25 mouse cellular contexts compared by ENCODE assay signal in the genomic region with DNA sequence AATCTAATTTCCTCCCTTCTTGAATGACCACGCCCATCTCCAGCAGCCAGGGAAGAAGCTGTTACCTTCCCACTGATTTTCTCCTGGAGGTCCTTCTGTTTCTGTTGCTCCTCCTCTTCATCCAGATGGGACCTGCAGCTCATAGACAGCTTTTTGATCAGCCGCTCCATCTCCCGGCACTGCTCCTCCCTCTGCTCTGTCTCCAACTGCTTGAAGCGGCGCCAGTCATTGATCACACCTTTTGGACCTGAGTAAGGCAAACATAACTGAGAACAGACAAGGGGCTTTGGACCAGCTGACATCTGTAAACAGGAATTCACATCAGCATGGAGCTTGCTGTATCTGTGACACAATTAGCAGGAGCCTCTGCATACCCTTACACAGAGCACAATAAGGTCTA. TPM values are rescaled to one million over a fixed set of nuclear protein-coding genes. Genes with fewer than 3 reads are reported as not detected.
"Had no signal": no experiment of that assay in that cellular context is flagged by ENCODE, and none has a peak within 500 bp of the region (broad histone marks: within the 10 kb centered on the region; RNA-seq: fewer than 3 reads in every experiment).

No protein-coding gene starts in this region.

- H3K4me3 ChIP-seq: lung, embryonic 15.5 days; megakaryocyte, embryonic 14.5 days; midbrain, embryonic 13.5 days; midbrain, embryonic 15.5 days; neural tube, embryonic 12.5 days; stomach, embryonic 15.5 days had no signal

- H3K9me3 ChIP-seq: lung, embryonic 15.5 days; megakaryocyte, embryonic 14.5 days; midbrain, embryonic 13.5 days; midbrain, embryonic 15.5 days; neural tube, embryonic 12.5 days; stomach, embryonic 15.5 days had no signal

- H3K4me1 ChIP-seq: stomach, embryonic 15.5 days had no signal

- H3K4me2 ChIP-seq: lung, embryonic 15.5 days; midbrain, embryonic 11.5 days; midbrain, embryonic 13.5 days; midbrain, embryonic 15.5 days; neural tube, embryonic 12.5 days; stomach, embryonic 15.5 days had no signal

- H3K27ac ChIP-seq: lung, embryonic 15.5 days; macrophage; midbrain, embryonic 13.5 days; midbrain, embryonic 15.5 days; neural tube, embryonic 12.5 days; stomach, embryonic 15.5 days; stomach, postnatal 0 days had no signal

- ATAC-seq: lung, postnatal 0 days; midbrain, embryonic 13.5 days; midbrain, embryonic 15.5 days had no signal

- DNase-seq: lung, adult 2 months; lung, postnatal 14 days; lung, postnatal 36 days; right cerebral cortex, postnatal 14 days; thymus, adult 2 months; thymus, postnatal 25 days; thymus, postnatal 4 days had no signal

- H3K27me3 ChIP-seq: lung, embryonic 15.5 days; megakaryocyte, embryonic 14.5 days; midbrain, embryonic 13.5 days; midbrain, embryonic 15.5 days; neural tube, embryonic 12.5 days; stomach, embryonic 15.5 days had no signal

- H3K9ac ChIP-seq: lung, embryonic 15.5 days; midbrain, embryonic 13.5 days; midbrain, embryonic 15.5 days; neural tube, embryonic 12.5 days; stomach, embryonic 15.5 days had no signal

RNA-seq across cellular contexts. Expression of a gene that starts 29.3 kb away (rescaled TPM):
- total RNA-seq: megakaryocyte progenitor cell, adult 5-6 weeks; midbrain, postnatal 0 days; monocyte, adult 5-6 weeks; neutrophil, adult 5-6 weeks had no signal
- polyA plus RNA-seq: liver, embryonic 16.5 days; lung, adult 2 months; lung, embryonic 15.5 days; lung, postnatal 0 days; macrophage; midbrain, embryonic 11.5 days; midbrain, embryonic 13.5 days; midbrain, embryonic 15.5 days; midbrain, postnatal 0 days; neural tube, embryonic 12.5 days; neural tube, embryonic 14.5 days; spleen, adult 2 months; stomach, embryonic 15.5 days; stomach, postnatal 0 days; thymus, adult 2 months; urinary bladder, adult 2 months had no signal
